Mouse (Mus musculus): ENCODE measurements at regions not wholly inside any gene's neighbourhood (a gene's known extent, or its start where the extent isn't known, plus 50 kb on each side); places are given as distances from the start of the nearest gene placed in this dataset.

GRCm38 (mm10) chr7:72742376-72742775 is 436.0 kb upstream of the Mctp2 start:
- CTCF ChIA-PET, result no interaction called here

GRCm38 (mm10) chr7:72751501-72751917 is 445.1 kb upstream of the Mctp2 start:
- CTCF ChIA-PET, result no interaction called here

DNA sequence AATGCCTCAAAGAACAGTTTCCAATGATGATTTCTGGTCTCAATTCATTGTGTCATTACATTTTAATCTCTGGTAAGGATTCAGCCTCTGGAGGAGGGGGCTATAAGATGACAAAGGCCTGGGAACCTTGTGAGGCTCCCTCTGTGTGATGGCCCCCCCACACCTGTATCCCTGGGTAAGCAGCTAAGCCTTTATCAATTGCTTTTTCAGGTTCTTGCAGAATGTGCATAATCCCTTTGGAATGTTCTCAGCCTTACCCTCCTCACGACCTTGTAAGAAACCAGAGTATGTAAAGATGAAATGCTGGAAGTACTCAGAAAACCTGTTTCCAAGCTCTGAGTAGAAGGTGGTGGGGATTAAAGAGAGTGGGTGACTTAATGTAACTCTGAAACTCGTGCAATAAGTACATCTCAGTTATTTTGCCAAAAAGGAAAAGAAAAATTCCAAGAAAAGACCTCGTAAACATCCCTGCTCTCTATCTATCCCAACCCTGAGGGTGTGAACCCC is 446.7 kb upstream of the Mctp2 start:
- CTCF ChIA-PET, result no interaction called here

DNA sequence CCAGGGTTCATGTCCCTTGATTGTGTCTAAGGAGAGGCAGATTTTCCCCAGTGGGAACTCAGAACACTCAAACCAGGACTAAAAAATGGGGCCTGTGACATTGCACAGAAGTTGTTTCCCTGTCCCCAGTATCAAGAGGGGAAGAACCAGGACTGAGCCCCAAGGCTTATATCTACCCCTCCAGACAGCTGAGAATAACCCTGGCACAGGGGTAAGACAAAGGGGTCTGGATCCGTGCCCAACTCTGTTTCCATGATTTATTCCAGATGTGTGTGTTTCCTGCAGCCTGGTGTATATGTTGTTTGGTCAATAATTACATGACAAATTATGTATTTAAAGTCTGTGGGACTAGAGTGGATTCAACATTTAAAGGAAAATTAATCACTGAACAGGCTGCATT is 456.3 kb upstream of the Mctp2 start:
- CTCF ChIA-PET, result no interaction called here

GRCm38 (mm10) chr7:72768705-72769104 is 462.3 kb upstream of the Mctp2 start:
- CTCF ChIA-PET, result no interaction called here

DNA sequence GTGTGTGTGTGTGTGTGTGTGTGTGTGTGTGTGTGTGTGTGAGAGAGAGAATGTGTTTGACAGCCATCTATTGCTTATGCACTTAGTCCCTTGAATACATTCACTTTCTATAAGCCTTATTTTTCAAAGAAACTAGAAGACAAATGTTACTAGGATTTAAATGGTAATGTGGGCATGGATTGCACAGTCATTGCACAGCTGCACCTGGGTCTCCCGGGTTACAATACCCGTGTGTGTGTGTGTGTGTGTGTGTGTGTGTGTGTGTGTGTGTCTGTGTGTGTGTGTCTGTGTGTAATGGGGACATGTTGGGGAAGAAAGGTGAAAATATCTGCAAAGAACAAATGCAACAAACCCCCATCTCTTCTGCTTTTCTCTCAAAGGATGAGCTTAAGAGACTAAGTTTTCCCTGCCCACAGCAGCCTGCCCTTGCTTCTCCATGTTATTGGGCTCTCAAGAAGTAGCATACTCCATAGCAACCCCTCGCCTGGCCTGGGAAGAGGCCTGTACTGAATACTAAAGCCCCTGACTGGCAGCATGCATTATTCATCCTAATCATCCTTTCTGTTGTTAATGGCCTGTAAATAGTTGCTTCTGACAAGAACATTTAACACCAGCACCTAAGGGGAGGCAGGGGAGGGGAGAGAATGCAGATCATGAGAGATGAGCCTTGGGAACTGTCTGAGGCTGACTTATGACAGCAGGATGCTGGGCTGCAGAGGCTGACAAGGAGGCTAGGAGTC is 467.8 kb upstream of the Mctp2 start:
- CTCF ChIA-PET, result no interaction called here

DNA sequence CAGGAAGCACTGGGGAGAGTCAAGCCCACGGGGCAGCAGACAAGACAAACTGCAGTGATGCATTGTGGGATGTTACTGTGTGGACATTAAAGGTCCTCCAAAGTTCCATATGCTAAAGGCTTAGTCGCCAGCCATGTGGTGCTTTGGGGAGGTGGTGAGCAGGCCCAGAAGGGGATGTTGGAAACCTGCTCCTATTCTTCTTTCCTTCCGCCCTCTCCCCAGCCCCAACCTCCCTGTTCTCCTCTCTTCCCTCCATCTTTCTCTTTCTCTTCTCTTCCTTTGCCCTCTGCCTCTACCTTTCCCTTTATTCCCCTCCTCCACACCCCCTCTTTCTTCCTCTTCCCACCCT is 468.3 kb upstream of the Mctp2 start:
- CTCF ChIA-PET, result no interaction called here

DNA sequence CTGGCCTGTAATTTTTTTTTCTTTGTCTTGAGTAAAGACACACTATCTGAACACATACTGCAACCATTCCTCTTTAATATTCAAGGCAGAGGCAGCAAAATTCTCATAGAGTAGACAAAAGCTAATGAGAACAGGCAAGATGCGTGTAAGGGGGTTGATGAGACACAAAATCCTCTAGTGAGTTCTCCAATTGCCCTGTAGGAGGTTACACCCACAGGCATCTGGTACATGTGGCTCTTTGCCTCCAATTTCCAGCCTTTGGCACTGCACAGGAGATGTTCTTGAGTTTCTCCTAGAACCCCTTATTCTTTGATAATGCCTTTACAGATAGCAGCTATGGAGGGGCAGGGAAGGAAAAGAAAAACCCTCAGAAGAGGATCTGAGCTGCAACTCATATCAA is 480.9 kb upstream of the Mctp2 start:
- CTCF ChIA-PET, result no interaction called here

- CTCF ChIA-PET, result no interaction called here
Measured at GRCm38 (mm10) chr7:72788261-72788660, 481.9 kb upstream of the Mctp2 start.

DNA sequence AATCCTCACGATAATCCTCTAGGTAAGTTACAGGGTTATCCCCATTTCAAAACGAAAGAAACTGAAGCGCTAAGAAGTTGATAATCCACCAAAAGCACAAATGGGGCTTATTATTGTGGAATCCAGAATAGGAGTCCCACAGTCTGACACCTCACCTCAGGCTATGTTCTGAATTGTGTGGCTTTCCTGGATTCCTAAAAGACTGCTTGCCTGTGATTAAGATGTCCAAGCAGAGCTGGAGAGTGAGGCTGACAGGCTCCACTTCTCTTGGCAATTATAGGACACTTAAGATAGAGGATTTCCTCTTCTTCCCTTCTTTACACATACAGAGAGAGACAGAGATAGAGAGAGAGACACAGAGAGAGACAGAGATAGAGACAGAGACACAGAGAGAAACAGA is 515.7 kb upstream of the Mctp2 start:
- CTCF ChIA-PET, result no interaction called here

DNA sequence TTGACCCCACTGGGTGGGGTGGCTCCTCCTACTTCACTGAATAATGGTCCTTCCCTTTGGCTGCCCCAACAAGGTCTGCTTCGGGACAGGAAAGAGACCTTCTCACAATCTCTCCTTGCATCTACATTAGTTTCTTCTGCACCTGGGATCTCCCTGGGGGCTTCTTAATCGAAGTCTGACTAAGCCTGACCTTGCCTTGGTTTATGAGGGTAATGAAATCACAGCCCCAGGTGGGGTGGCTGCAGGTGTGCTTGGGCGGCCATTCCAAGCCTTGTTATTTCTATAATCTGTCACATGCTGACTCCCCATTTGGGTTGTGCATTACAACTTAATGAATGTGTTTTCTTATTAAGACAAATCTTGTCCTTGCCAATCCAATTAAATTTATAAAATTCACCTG is 520.2 kb upstream of the Mctp2 start:
- CTCF ChIA-PET, result no interaction called here

DNA sequence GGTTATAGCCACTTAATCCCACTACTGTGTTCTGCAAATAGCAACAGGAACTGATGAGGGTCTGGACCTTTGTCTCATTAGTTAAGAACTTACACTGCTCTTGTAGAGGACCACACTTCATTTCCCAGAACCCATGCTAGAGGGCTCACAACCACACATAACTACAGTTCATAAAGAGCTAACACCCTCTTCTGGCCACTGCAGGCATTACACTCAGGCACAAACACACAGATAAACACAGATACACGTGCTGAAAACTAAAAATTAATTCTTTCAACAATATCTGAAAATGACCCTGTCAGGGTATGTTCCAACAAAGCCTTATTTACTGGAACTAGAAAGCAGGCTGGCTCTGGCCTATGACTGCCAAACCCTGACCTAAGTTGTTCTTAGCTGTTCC is 529.0 kb upstream of the Mctp2 start:
- CTCF ChIA-PET, result no interaction called here

DNA sequence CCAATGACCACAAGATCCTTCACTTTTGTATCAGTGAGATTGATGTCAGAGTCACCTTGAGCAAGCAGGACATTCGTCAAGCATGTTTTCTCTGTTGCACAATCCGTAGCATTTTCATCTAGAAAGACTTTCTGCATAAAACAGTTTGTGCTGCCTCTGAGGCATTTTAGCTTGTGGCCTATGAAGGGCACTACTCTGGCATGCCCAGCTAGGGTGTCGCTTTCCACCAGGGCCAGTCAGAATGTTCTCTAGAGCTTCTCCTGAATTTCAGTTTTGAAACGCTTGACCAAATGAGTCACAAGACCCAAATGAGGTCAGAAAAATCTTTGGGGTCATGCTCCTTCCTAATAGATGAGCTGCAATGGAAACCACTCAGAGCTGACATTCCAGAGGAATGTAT is 529.6 kb upstream of the Mctp2 start:
- CTCF ChIA-PET, result no interaction called here

DNA sequence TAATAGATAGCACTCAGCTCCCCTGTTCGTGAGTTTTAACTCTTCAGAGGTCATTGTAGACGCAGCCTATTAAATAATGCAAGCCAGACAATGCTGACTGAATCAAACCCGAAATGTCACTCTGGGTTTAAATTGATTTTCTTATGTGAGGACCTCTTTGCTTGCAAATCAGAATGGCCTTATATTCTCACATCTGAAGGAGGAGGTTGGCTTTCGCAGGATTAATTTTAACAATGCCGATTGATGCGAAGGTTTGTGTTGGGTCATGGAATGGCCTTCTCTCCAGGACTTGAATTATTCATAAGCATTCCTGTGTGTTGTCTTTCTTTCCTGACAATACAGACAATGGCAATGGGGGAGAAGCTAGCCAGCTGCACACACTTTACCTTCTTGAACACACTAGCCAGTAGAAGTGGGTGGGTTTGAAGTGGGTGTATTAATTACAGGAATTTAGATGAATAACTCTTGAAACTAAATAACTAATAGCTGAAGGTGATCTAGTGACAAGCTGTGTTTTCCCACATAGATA is 530.1 kb upstream of the Mctp2 start:
- CTCF ChIA-PET, result no interaction called here

- CTCF ChIA-PET, result interaction anchor here (0.6 kb wide), 1 partner anchor 10 kb away, joined by 4 read pairs; no protein-coding TSS in a partner anchor
Measured at GRCm38 (mm10) chr7:72837992-72838655, 531.7 kb upstream of the Mctp2 start.

GRCm38 (mm10) chr7:72851346-72851745 is 524.0 kb upstream of the Rgma start:
- CTCF ChIA-PET, result no interaction called here

DNA sequence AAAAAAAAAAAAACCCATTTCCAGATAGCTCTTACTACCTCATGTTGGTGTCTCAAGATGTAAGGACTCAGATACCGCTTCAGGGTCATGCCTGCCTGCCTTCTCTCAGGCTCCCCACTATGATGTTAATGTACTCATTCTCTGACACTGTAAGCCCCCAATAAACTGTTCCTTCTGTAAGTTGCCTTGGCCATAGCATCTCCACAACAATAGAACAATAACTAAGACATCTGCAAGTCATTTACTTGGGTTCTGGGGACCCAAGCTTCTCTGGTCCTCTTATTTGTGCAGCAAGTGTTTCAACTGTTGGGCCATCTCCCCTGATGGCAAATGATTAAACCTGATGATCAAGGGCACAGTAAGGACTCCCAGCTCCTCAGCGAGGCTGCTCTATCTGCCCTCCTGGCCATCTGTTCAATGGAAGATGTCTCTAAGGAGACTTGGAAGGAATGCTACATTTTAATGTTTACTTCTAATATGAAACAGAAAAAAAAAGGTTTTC is 520.8 kb upstream of the Rgma start:
- CTCF ChIA-PET, result no interaction called here

GRCm38 (mm10) chr7:72866966-72867754 is 508.1 kb upstream of the Rgma start:
- CTCF ChIA-PET, result no interaction called here

GRCm38 (mm10) chr7:72869068-72869467 is 506.2 kb upstream of the Rgma start:
- CTCF ChIA-PET, result no interaction called here

DNA sequence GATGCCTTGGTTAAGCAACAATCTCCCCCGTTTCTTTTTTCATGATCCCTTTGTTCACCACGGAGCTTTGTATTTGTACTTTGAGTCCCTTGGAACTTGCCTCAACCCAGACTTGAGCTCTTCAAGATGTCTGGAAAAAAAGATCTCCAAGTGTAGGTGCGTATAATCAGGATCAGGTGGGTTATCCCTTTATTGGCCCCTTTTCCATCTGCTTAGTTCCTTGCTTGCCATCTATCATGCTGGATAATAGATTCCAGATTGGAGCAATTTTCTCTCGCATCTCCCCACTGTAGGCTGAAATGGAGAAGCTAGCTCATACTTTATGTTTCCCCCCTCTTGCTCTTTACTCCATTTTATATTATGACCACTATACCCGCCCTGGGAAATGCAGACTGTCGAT is 474.5 kb upstream of the Rgma start:
- CTCF ChIA-PET, result no interaction called here

- CTCF ChIA-PET, result no interaction called here
Measured at GRCm38 (mm10) chr7:72905891-72906290, 469.4 kb upstream of the Rgma start.

- CTCF ChIA-PET, result no interaction called here
Measured at GRCm38 (mm10) chr7:72906536-72906935, 468.8 kb upstream of the Rgma start.
